Mouse (Mus musculus): ENCODE measurements at regions not wholly inside any gene's neighbourhood (a gene's known extent, or its start where the extent isn't known, plus 50 kb on each side); places are given as distances from the start of the nearest gene placed in this dataset.

DNA sequence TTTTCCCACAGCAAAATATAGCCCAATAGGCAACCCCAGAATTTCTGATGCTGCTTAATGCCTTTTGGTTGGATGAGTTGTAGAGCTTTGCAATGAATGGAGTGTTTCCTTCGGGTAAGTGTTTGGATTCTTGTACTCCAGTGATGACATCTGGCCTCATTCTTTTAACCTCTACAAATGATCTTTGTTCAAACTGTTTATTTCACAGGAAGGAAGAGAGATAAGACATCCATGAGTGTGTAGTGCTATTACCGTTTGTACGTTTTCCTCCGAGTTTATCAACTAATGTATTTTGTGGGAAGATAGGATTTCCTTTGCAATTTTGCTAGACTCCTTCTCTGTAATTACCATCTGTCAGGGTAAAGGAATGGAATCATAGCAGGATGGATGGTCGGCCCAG lies 70.7 kb upstream of the Tmem26 start:
- TF ChIP-seq CTCF (conservative IDR thresholded peaks at IDR 0.05; ENCODE audit: insufficient read depth, insufficient read length, low read depth, low read length), result no peak
- TF ChIP-seq POLR2A (IDR thresholded peaks at IDR 0.05; ENCODE audit: low read depth, low read length), result no peak
- WGBS, result 73% methylated on average over 5 of the region's 5 CpGs
- no peaks in the 10 kb centered on the region for H3K27me3 ChIP-seq (replicated peaks; ENCODE audit: control insufficient read depth, insufficient read depth, low read length)

GRCm38 (mm10) chr10:68655491-68655890 lies 68.0 kb upstream of the Tmem26 start:
- H3K27me3 ChIP-seq (replicated peaks; ENCODE audit: control insufficient read depth, insufficient read depth, low read length), result no peaks in the 10 kb centered on the region
- no peak for TF ChIP-seq POLR2A (IDR thresholded peaks at IDR 0.05; ENCODE audit: low read depth, low read length)
- TF ChIP-seq CTCF (conservative IDR thresholded peaks at IDR 0.05; ENCODE audit: insufficient read depth, insufficient read length, low read depth, low read length), result no peak
- no peaks in the 10 kb centered on the region for H3K36me3 ChIP-seq (ENCODE audit: control insufficient read depth, insufficient read depth, low read length)
- peak; percentile 60 for DNase-seq
- H3K4me3 ChIP-seq (ENCODE audit: insufficient read depth, low read depth, low read length), result no peak overlapping the region
- 42% methylated on average over 2 of the region's 2 CpGs for WGBS
- H3K4me1 ChIP-seq (ENCODE audit: control insufficient read depth, insufficient read depth, low read length), result peaks cover 8% of the 10 kb centered on the region
- no peak overlapping the region for H3K27ac ChIP-seq (ENCODE audit: insufficient read depth, low read depth, low read length)

More for the DNA sequence above, 70.7 kb upstream of the Tmem26 start:
- no peak for DNase-seq
- peaks cover 8% of the 10 kb centered on the region for H3K4me1 ChIP-seq (ENCODE audit: control insufficient read depth, insufficient read depth, low read length)
- no peaks in the 10 kb centered on the region for H3K36me3 ChIP-seq (ENCODE audit: control insufficient read depth, insufficient read depth, low read length)
- no peak overlapping the region for H3K4me3 ChIP-seq (ENCODE audit: insufficient read depth, low read depth, low read length)
- H3K27ac ChIP-seq (ENCODE audit: insufficient read depth, low read depth, low read length), result no peak overlapping the region

- 76% methylated on average over 3 of the region's 3 CpGs for WGBS
- Histone ChIP-seq H3K4me3 (ENCODE audit: insufficient read depth, low read depth, low read length) (no peak overlapping the region), H3K27ac (ENCODE audit: insufficient read depth, low read depth, low read length) (no peak overlapping the region), H3K36me3 (ENCODE audit: control insufficient read depth, insufficient read depth, low read length) (no peaks in the 10 kb centered on the region), H3K27me3 (replicated peaks; ENCODE audit: control insufficient read depth, insufficient read depth, low read length) (no peaks in the 10 kb centered on the region), H3K4me1 (ENCODE audit: control insufficient read depth, insufficient read depth, low read length) (no peaks in the 10 kb centered on the region)
- no peak for DNase-seq
- TF ChIP-seq CTCF (conservative IDR thresholded peaks at IDR 0.05; ENCODE audit: insufficient read depth, insufficient read length, low read depth, low read length) (no peak), POLR2A (IDR thresholded peaks at IDR 0.05; ENCODE audit: low read depth, low read length) (no peak)
Measured at GRCm38 (mm10) chr10:68666094-68666493, 57.4 kb upstream of the Tmem26 start.

DNA sequence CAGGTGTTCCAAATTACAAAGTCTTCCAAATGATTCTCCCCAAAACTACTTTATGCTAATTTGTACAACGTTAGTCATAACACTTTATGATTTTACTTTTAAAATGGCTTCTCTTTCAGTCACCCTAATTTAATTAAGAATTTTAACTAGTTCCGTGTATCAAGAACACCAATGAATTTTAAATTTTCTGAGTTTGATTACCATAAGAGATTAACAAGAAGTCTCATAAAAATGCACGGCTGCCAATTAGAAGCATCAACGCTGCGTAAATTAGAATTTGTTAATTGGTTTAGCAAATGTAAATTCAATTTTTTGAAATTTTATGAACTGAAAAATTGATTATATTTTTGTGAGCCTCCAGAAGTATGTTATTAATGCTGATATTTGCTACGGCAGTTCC lies 54.1 kb upstream of the Tmem26 start:
- Histone ChIP-seq H3K36me3 (ENCODE audit: control insufficient read depth, insufficient read depth, low read length) (no peaks in the 10 kb centered on the region), H3K27me3 (replicated peaks; ENCODE audit: control insufficient read depth, insufficient read depth, low read length) (no peaks in the 10 kb centered on the region), H3K27ac (ENCODE audit: insufficient read depth, low read depth, low read length) (no peak overlapping the region), H3K4me1 (ENCODE audit: control insufficient read depth, insufficient read depth, low read length) (no peaks in the 10 kb centered on the region), H3K4me3 (ENCODE audit: insufficient read depth, low read depth, low read length) (no peak overlapping the region)
- 93% methylated on average over 6 of the region's 6 CpGs for WGBS
- no peak for TF ChIP-seq POLR2A (IDR thresholded peaks at IDR 0.05; ENCODE audit: low read depth, low read length)
- TF ChIP-seq CTCF (conservative IDR thresholded peaks at IDR 0.05; ENCODE audit: insufficient read depth, insufficient read length, low read depth, low read length), result no peak
- no peak for DNase-seq

- WGBS, result 79% methylated on average over 3 of the region's 3 CpGs
- Histone ChIP-seq H3K27me3 (replicated peaks; ENCODE audit: control insufficient read depth, insufficient read depth, low read length) (no peaks in the 10 kb centered on the region), H3K4me3 (ENCODE audit: insufficient read depth, low read depth, low read length) (no peak overlapping the region), H3K4me1 (ENCODE audit: control insufficient read depth, insufficient read depth, low read length) (no peaks in the 10 kb centered on the region), H3K36me3 (ENCODE audit: control insufficient read depth, insufficient read depth, low read length) (no peaks in the 10 kb centered on the region), H3K27ac (ENCODE audit: insufficient read depth, low read depth, low read length) (no peak overlapping the region)
- TF ChIP-seq CTCF (conservative IDR thresholded peaks at IDR 0.05; ENCODE audit: insufficient read depth, insufficient read length, low read depth, low read length) (no peak), POLR2A (IDR thresholded peaks at IDR 0.05; ENCODE audit: low read depth, low read length) (no peak)
- no peak for DNase-seq
Measured at GRCm38 (mm10) chr10:68669992-68670391, 53.5 kb upstream of the Tmem26 start.

DNA sequence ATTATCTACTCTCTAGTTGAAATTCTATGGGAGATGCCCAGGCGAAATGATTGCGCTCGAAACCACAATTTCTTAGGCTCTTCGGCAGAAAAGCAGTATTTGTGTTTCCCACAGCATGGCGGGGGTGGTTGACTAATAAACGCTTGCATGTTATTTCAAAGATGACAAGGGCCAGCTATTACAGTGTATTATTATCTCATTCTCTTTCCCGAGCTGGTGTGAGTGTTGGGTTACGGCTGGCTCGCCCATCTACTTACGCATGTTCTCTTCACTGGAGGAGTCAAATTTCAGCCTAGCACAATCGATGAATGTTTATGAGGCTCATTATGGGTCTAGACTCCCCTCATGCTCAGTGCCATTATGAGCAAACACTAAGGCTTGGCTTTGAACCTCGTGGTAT lies 51.2 kb upstream of the Tmem26 start:
- Histone ChIP-seq H3K4me3 (ENCODE audit: insufficient read depth, low read depth, low read length) (no peak overlapping the region), H3K27me3 (replicated peaks; ENCODE audit: control insufficient read depth, insufficient read depth, low read length) (no peaks in the 10 kb centered on the region), H3K27ac (ENCODE audit: insufficient read depth, low read depth, low read length) (no peak overlapping the region), H3K36me3 (ENCODE audit: control insufficient read depth, insufficient read depth, low read length) (no peaks in the 10 kb centered on the region), H3K4me1 (ENCODE audit: control insufficient read depth, insufficient read depth, low read length) (no peaks in the 10 kb centered on the region)
- 68% methylated on average over 12 of the region's 12 CpGs for WGBS
- TF ChIP-seq POLR2A (IDR thresholded peaks at IDR 0.05; ENCODE audit: low read depth, low read length), result no peak
- TF ChIP-seq CTCF (conservative IDR thresholded peaks at IDR 0.05; ENCODE audit: insufficient read depth, insufficient read length, low read depth, low read length), result no peak
- no peak for DNase-seq

GRCm38 (mm10) chr10:68673102-68673872 lies 50.2 kb upstream of the Tmem26 start:
- H3K4me1 ChIP-seq (ENCODE audit: control insufficient read depth, insufficient read depth, low read length), result no peaks in the 10 kb centered on the region
- 71% methylated on average over 9 of the region's 9 CpGs for WGBS
- TF ChIP-seq CTCF (conservative IDR thresholded peaks at IDR 0.05; ENCODE audit: insufficient read depth, insufficient read length, low read depth, low read length) (no peak), POLR2A (IDR thresholded peaks at IDR 0.05; ENCODE audit: low read depth, low read length) (no peak)

More at GRCm38 (mm10) chr10:68673102-68673872, 50.2 kb upstream of the Tmem26 start:
- DNase-seq, result no peak
- Histone ChIP-seq H3K4me3 (ENCODE audit: insufficient read depth, low read depth, low read length) (no peak overlapping the region), H3K27ac (ENCODE audit: insufficient read depth, low read depth, low read length) (no peak overlapping the region), H3K27me3 (replicated peaks; ENCODE audit: control insufficient read depth, insufficient read depth, low read length) (no peaks in the 10 kb centered on the region), H3K36me3 (ENCODE audit: control insufficient read depth, insufficient read depth, low read length) (no peaks in the 10 kb centered on the region)

All from kidney, adult 2 months (tissue).